Mouse (Mus musculus) ZHBTc4 (cell line): ENCODE results near the gene Pkd1l3.

Experiments used
- DNase-seq: peaks from one replicate; pipeline ENCODE4 v3.0.0-alpha.2; 2011; ENCODE audit warnings: low read depth, low spot score

Gene Pkd1l3

GRCm38 (mm10) chr8:109614243-109615210, at the start of gene Pkd1l3:
Gene Pkd1l3 (plus strand): TSS chr8:109614517.
- DNase-seq = peak; percentile 21

DNA sequence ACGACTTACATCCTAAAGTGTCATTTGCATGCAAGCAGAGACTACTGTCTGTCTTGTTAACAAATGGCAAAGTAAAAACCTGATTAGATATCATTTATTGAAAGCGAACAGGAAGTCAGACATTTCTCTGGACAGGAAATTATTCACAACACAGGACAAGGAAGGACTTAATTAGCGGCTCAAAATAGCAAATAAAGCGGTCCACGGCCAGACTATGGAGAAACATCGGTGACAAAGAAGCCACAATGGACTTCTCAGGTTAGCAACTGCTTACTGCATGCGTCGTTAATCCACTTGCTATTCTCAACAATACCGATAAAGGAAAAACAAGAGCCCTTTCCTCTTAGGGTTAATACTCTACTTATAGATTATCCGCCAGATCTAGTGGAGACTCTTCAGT, 49.6 kb upstream of the Pkd1l3 start:
- no peak for DNase-seq

GRCm38 (mm10) chr8:109565498-109566333, 48.6 kb upstream of the Pkd1l3 start, which contains the start of the genes Dhx38 and Txnl4b:
Gene Dhx38 (minus strand): TSS chr8:109565861.
Gene Txnl4b (plus strand): TSS chr8:109565892.
- peak; percentile 99 for DNase-seq

DNA sequence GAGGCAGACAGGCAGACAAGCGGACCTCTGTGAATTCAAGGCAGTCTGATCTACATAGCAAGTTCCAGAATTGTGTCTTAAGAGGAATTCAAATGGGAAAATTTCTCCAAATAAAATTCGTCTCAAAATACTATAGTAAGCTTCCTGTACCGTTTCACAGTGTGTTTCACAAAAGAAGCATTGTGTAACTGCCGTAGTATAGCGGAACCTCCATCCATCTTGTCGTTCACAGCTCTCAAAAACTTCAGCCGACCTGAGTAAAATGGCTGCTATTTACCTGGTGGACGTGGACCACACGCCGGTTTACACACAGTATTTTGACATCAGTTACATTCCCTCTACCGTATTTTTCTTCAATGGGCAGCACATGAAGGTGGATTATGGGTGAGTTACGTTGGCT, 43.2 kb upstream of the Pkd1l3 start:
- DNase-seq = no peak

GRCm38 (mm10) chr8:109576311-109576710, 38.0 kb upstream of the Pkd1l3 start:
- no peak for DNase-seq

DNA sequence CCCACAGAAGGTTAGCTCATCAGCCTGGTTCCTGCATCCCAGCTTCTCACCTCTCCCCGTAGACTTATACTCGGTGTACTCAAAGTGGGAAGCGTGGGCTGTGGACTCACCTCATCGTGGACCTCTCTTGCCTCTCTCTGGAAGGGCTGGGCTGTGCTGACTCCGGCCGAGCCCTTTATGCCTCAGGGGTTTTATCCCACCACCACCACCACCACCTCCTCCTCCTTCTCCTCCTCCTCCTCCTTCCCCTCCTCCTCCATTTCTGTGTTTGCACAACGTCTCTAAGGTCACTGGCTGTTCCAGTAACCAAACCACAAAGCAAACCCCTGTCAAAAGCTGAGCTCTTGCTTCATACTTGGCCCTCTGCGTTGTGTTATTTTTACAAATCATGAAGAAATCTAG, 35.4 kb upstream of the Pkd1l3 start, which contains the start of gene Hp:
TSS of gene Hp (minus strand) at position 273 of the 402 bp plus-strand sequence.
- DNase-seq = no peak

GRCm38 (mm10) chr8:109584293-109584692, 30.0 kb upstream of the Pkd1l3 start:
- DNase-seq = no peak

DNA sequence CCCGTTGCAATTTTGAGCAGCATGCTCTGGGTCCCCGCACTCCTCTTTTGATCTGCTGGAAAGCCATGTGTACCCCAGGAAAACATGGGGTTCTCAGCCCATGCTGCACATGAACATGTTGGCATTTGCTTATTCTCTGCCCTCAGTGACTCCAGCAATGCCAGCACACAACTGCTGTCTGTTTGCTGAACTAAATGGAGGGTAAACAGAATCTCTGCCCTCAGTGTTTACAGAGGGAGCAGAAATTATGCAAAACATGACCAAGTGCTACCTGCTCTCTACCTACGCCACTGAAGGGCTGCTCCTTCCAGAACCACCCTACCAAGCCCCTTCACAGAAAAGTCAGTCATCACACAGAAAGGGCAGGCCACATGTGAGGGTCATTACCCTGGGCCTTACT, 29.5 kb upstream of the Pkd1l3 start:
- DNase-seq = no peak

- no peak for DNase-seq
Measured at GRCm38 (mm10) chr8:109585652-109586051, 28.7 kb upstream of the Pkd1l3 start.

DNA sequence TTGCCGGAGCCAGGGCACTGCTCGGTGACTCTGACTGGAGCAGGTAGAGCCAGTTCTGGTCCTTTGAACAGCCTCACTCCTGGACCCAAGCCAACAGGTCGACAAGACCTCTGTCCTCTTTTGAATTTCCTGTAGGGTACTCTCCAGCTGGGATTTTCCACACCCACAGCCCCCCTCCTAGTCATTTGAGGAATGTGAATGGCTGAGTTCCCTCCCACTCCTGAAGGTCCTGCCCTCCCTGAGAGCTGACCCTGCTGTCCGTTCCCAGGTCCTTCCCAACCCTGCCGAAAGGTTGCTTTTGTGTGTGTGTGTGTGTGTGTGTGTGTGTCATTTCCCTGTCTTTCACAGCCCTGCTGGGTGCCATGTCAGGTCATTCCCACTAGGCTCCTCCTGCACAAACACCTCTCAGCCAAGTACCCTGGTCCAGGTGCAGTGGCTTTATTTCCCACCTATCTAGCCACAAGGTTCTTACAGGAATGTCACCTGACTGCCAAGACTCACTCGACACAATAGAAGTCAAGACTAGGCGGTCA, 27.3 kb upstream of the Pkd1l3 start:
- DNase-seq = peak; percentile 22

DNA sequence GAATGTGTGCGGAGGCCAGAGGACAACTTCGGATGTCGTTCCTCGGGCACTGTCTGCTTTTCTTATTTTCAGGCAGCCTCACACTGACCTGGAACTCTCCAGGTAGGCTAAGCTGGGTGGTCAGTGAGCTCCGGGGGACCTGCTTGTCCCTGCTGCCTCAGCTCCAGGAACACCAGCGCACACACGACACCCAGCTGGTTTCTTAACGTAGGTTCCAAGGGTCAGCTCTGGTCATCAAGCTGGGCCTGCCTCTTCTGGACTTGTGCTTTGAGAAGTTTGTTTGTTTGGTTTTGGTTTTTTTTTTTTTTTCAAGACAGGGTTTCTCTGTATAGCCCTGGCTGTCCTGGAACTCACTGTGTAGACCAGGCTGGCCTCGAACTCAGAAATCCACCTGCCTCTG, 23.4 kb upstream of the Pkd1l3 start:
- DNase-seq = no peak

- no peak for DNase-seq
Measured at GRCm38 (mm10) chr8:109591367-109591766, 22.9 kb upstream of the Pkd1l3 start.

DNA sequence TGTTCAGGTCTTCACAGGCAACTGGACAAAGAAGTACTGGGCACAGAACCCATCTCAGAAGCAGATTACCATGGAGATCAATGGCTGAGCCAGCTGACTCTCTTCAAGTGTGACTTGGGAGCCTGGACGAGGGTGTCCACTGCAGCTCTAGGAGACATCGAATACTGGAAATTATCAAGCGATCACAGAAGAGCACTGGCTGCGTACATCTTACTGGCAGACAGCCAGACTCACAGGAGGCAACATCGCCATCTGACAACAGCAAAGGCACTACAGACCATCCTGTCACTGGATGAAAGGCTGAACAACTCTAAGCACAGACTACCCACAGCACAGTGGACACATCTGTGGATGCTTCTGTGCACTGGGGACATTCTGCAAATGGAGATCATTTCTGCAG, 22.2 kb upstream of the Pkd1l3 start:
- DNase-seq = no peak

DNA sequence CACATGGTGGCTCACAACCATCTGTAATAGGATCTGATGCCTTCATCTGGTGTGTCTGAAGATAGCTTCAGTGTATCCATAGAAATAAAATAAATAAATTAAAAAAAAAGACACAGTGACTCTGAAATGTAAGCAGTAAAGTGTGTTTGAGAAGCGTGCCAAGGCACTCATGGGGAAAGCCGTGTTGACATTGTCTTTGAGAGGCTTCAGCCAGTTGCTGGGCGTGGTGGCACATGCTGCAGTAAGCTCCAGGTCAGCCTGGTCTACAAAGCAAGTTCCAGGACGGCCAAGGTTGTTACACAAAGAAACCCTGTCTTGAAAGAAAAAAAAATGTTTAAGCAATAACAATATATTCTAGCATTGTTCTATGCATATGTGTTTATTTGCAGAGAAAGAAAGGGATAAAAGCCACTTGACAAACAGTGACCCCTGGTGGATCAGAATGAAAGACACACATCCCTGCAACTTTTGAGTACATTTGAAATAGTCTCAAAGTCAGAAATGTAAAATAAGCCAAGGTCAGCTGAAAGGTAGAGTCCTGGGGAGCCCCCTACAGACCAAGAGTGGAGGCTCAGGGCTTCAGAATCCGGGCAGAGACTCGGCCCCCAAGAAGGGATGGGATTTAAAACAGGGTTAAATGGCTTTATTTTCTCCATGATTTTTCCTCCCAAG, 21.1 kb upstream of the Pkd1l3 start:
- peak; percentile 64 for DNase-seq

GRCm38 (mm10) chr8:109595854-109596253, 18.5 kb upstream of the Pkd1l3 start:
- DNase-seq = peak; percentile 71

- no peak for DNase-seq
Measured at GRCm38 (mm10) chr8:109606725-109607124, 7.6 kb upstream of the Pkd1l3 start.

DNA sequence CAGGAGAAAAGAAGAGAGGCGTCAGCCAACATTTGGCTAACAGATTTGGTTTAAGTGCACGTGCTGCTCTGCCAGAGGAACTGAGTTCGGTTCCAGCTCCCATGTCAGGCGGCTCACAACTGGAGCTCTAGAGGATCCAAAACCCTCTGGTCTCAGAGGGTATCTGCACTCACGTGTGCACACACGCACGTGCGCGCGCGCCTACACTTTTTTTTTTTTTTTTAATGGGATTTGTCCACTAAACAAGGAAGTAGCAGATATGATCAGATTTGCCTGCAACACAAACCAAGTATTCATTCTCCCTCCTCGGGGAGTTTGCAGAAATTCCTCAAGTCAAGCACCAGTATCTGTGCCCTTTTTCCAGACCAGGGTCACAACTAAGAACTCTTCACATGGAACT, 6.7 kb upstream of the Pkd1l3 start:
- peak; percentile 39 for DNase-seq

- peak; percentile 98 for DNase-seq
Measured at GRCm38 (mm10) chr8:109608271-109609152, 5.8 kb upstream of the Pkd1l3 start, which contains the start of gene Dhodh. Gene Dhodh (minus strand): TSS chr8:109608673.

DNA sequence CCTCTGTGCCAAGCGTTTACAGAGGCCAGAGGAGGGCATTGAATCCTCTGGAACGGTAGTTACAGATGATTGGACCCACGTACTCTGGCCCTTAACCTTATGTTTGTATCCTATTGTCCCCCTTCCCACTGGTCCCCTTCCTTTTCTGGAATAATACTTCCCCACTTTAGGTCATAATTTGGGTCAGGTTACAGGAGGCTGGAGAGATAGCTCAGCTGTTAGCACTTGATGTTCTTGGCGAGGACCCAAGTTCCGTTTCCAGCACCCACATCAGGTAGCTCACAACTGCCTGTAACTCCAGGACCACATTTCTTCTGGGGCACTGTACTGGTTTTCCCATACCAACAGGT, 5.2 kb upstream of the Pkd1l3 start:
- DNase-seq = peak; percentile 19

DNA sequence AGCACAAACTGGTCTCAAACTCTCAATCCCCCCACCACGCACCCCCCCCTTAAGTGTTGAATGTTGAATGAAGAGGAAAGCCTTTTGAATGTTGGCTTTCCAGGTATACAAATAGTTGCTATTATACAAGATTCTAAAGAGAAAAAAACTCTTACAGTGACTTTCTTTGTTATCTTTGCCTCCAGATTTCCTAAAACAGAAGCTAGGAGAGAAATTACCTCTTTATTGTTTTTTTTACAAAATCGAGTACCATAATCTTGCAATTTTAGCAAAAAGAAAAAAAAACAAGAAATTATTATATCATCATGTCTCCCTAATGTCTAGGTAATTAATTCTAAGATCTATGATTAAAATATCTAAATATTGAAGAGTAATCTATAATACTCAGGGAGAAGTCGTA, 1.3 kb downstream of the Pkd1l3 start:
- DNase-seq = no peak
